Mouse (Mus musculus) CH12.LX (cell line): ENCODE measurements around the gene Slc9a3r1. TPM values are rescaled to one million over a fixed set of nuclear protein-coding genes. Genes with fewer than 3 reads are reported as not detected.

Experiments used
- DNase-seq: peaks from one replicate; pipeline ENCODE4 v3.0.0-alpha.2; 2013; ENCODE audit errors: extremely low read depth
- H3K27ac ChIP-seq: 2 replicates; pipeline ENCODE4 v1.5.1; 2012; ENCODE audit warnings: low read depth, mild to moderate bottlenecking, control low read depth, moderate library complexity; ENCODE audit not compliant: insufficient read depth
- H3K27me3 ChIP-seq: replicated peaks from 2 replicates; pipeline ENCODE3; 2012; ENCODE audit warnings: inconsistent platforms
- H3K36me3 ChIP-seq, 2 experiments: replicated peaks in 1 of 2; 2 replicates each; pipeline versions ENCODE3 to v1.6.1; 2012; ENCODE audit warnings: inconsistent platforms in 1 of 2, low read length in 1 of 2, mild to moderate bottlenecking in 1 of 2, mixed read lengths in 1 of 2, moderate library complexity in 1 of 2; ENCODE audit not compliant: control insufficient read depth in 1 of 2, insufficient read depth in 1 of 2
- H3K4me1 ChIP-seq, 2 experiments: 2 replicates each; pipeline ENCODE4 v1.6.1; 2012; ENCODE audit warnings: inconsistent platforms in 1 of 2, moderate library complexity in 1 of 2; ENCODE audit not compliant: insufficient read depth in 2 of 2, control insufficient read depth in 1 of 2
- H3K4me2 ChIP-seq: 2 replicates; pipeline ENCODE4 v1.6.1; 2012; ENCODE audit warnings: low read depth, mild to moderate bottlenecking, control low read depth; ENCODE audit not compliant: poor library complexity, insufficient read depth, severe bottlenecking
- H3K4me3 ChIP-seq, 3 experiments: fragments of 150-350 bp in 1 of 3; sonication (generic) in 1 of 3; replicated peaks in 1 of 3; 2 replicates each; pipeline versions ENCODE3 to v1.5.1; 2011 to 2012; ENCODE audit warnings: low read depth in 2 of 3, low read length in 2 of 3, mild to moderate bottlenecking in 2 of 3, moderate library complexity in 2 of 3, control low read depth in 1 of 3, improper control_type of control experiment in 1 of 3, inconsistent platforms in 1 of 3, mixed read lengths in 1 of 3; ENCODE audit not compliant: poor library complexity in 1 of 3
- H3K79me2 ChIP-seq: replicated peaks from 2 replicates; pipeline ENCODE4 v1.6.1; 2012; ENCODE audit warnings: mild to moderate bottlenecking, moderate library complexity; ENCODE audit not compliant: control insufficient read depth, poor library complexity, insufficient read depth, severe bottlenecking; ENCODE audit errors: extremely low read depth
- H3K9ac ChIP-seq: 2 replicates; pipeline ENCODE4 v1.6.1; 2012; ENCODE audit warnings: low read depth, mild to moderate bottlenecking, control low read depth, moderate library complexity; ENCODE audit not compliant: insufficient read depth
- H3K9me3 ChIP-seq: replicated peaks from 2 replicates; pipeline ENCODE3; 2012; ENCODE audit warnings: low read length, inconsistent platforms, mixed read lengths
- CHD1 ChIP-seq: IDR thresholded peaks from 2 replicates; pipeline ENCODE4 v1.6.1; 2012; ENCODE audit warnings: low read depth, low read length, improper control_type of control experiment, inconsistent platforms
- CTCF ChIP-seq, 2 experiments: IDR thresholded peaks in 1 of 2; conservative IDR thresholded peaks in 1 of 2; 2 replicates each; pipeline ENCODE4 v1.5.1; 2011 to 2012; ENCODE audit warnings: low read depth in 2 of 2, low read length in 2 of 2, improper control_type of control experiment in 1 of 2, inconsistent platforms in 1 of 2, mild to moderate bottlenecking in 1 of 2, moderate library complexity in 1 of 2
- E2F4 ChIP-seq: IDR thresholded peaks from 2 replicates; pipeline ENCODE4 v1.6.1; 2011; ENCODE audit warnings: low read depth, low read length, improper control_type of control experiment; ENCODE audit not compliant: insufficient replicate concordance
- ELF1 ChIP-seq: IDR thresholded peaks from 2 replicates; pipeline ENCODE4 v1.6.1; 2014; ENCODE audit warnings: low read depth, mild to moderate bottlenecking, inconsistent platforms, low read length, improper control_type of control experiment
- ETS1 ChIP-seq: conservative IDR thresholded peaks from 2 replicates; pipeline ENCODE4 v1.6.1; 2012; ENCODE audit warnings: low read depth, mild to moderate bottlenecking, inconsistent platforms, low read length, improper control_type of control experiment, moderate library complexity
- GABPA ChIP-seq: IDR thresholded peaks from 2 replicates; pipeline ENCODE4 v1.6.1; 2012; ENCODE audit warnings: low read depth, low read length, improper control_type of control experiment, inconsistent platforms; ENCODE audit not compliant: insufficient replicate concordance
- IRF4 ChIP-seq: IDR thresholded peaks from 2 replicates; pipeline ENCODE4 v1.6.1; 2014; ENCODE audit warnings: low read depth, mild to moderate bottlenecking, inconsistent platforms, low read length, improper control_type of control experiment
- JUND ChIP-seq: conservative IDR thresholded peaks from 2 replicates; pipeline ENCODE4 v1.6.1; 2011; ENCODE audit warnings: low read depth, low read length, improper control_type of control experiment
- MAX ChIP-seq: IDR thresholded peaks from 2 replicates; pipeline ENCODE4 v1.6.1; 2011; ENCODE audit warnings: low read length, improper control_type of control experiment
- MEF2A ChIP-seq: IDR thresholded peaks from 2 replicates; pipeline ENCODE4 v1.6.1; 2014; ENCODE audit warnings: low read depth, mild to moderate bottlenecking, inconsistent platforms, low read length, improper control_type of control experiment, borderline replicate concordance
- MXI1 ChIP-seq: IDR thresholded peaks from 2 replicates; pipeline ENCODE4 v1.6.1; 2011; ENCODE audit warnings: mild to moderate bottlenecking, low read depth, low read length, improper control_type of control experiment
- NELFE ChIP-seq: IDR thresholded peaks from 2 replicates; pipeline ENCODE4 v1.6.1; 2011; ENCODE audit warnings: low read depth, low read length, improper control_type of control experiment
- PAX5 ChIP-seq: IDR thresholded peaks from 2 replicates; pipeline ENCODE4 v1.6.1; 2012; ENCODE audit warnings: low read length, inconsistent platforms, mixed read lengths
- POLR2AphosphoS2 ChIP-seq: IDR thresholded peaks from 2 replicates; pipeline ENCODE4 v1.6.1; 2011; ENCODE audit warnings: low read depth, low read length, improper control_type of control experiment
- RCOR1 ChIP-seq: conservative IDR thresholded peaks from 2 replicates; pipeline ENCODE4 v1.6.1; 2012; ENCODE audit warnings: low read depth, mild to moderate bottlenecking, inconsistent platforms, low read length, improper control_type of control experiment
- SMC3 ChIP-seq: IDR thresholded peaks from 2 replicates; pipeline ENCODE4 v1.6.1; 2011; ENCODE audit warnings: low read depth, low read length, improper control_type of control experiment
- TBP ChIP-seq: conservative IDR thresholded peaks from 2 replicates; pipeline ENCODE4 v1.6.1; 2011; ENCODE audit warnings: low read depth, low read length, improper control_type of control experiment
- USF1 ChIP-seq: IDR thresholded peaks from 2 replicates; pipeline ENCODE4 v1.6.1; 2014; ENCODE audit warnings: low read depth, mild to moderate bottlenecking, inconsistent platforms, low read length, improper control_type of control experiment
- ZKSCAN1 ChIP-seq: IDR thresholded peaks from 2 replicates; pipeline ENCODE4 v1.6.1; 2012; ENCODE audit warnings: low read depth, inconsistent platforms, low read length, improper control_type of control experiment, borderline replicate concordance
- ZNF384 ChIP-seq: IDR thresholded peaks from 2 replicates; pipeline ENCODE4 v1.6.1; 2012; ENCODE audit warnings: low read depth, low read length, improper control_type of control experiment, inconsistent platforms
- dilution Hi-C: fragments of 300-500 bp; cut with MboI; formaldehyde crosslinking; loops from 2 replicates; pipeline ENCODE4 v1.14.3; 2020; ENCODE audit warnings: low sequenced_read_pairs; ENCODE audit not compliant: extremely low pct_unique_long_range_greater_than_20kb, extremely low pct_ligation_motif_present
- in situ Hi-C: fragments of 300-500 bp; cut with MboI; formaldehyde crosslinking; loops from 3 replicates; pipeline ENCODE4 v1.14.3; 2019; ENCODE audit warnings: low sequenced_read_pairs, low pct_ligation_motif_present, low pct_unique_long_range_greater_than_20kb, mixed read lengths
- polyA plus RNA-seq: library from polyadenylated mRNA; unstranded; fragments of >175 nt; gene quantifications from 2 replicates; pipeline ENCODE4 v1.2.1, GENCODE M21; 2012; ENCODE audit warnings: low read depth; ENCODE audit not compliant: insufficient read length
- total RNA-seq, 2 experiments: library from RNA; depleted of rRNA; stranded (reverse); fragments of 300-350 nt in 1 of 2; fragments of >200 nt in 1 of 2; gene quantifications; 2 replicates each; pipeline ENCODE4 v1.2.3; 2012 to 2014

Gene Slc9a3r1
- total and polyA plus RNA-seq, 3 experiments, result 51.9 to 69.0 (median 63.7) TPM

- no peak overlapping the region for H3K9ac ChIP-seq
- in situ Hi-C loops, result loop anchor here (10.0 kb wide), 1 partner anchor 265 kb away; the partner anchor contains the start of gene Armc7
- no peak overlapping the region; the same call in 1 of the 2 replicates for H3K27ac ChIP-seq
- no peaks in the 10 kb centered on the region for H3K9me3 ChIP-seq
- no peak overlapping the region for H3K4me2 ChIP-seq
- no peaks in the 10 kb centered on the region for H3K27me3 ChIP-seq
- TF ChIP-seq RCOR1 (no peak), ETS1 (no peak), E2F4 (no peak), ZKSCAN1 (no peak), NELFE (no peak), CTCF (conservative IDR thresholded peaks at IDR 0.05 in 1 of 2, IDR thresholded peaks at IDR 0.05 in 1 of 2; ENCODE audit: low read depth in 2 of 2, low read length in 2 of 2) (no peak), ZNF384 (no peak)
- H3K79me2 ChIP-seq, result no peaks in the 10 kb centered on the region
- no peak overlapping the region for H3K4me3 ChIP-seq
- dilution Hi-C loops, result no loop called here
- H3K36me3 ChIP-seq, result peaks cover 46 to 94% of the 10 kb centered on the region in 2 experiments
- H3K4me1 ChIP-seq, result peaks cover 4 to 25% of the 10 kb centered on the region in 2 experiments; a peak in 3 of 4 replicates
- DNase-seq, result no peak
These were observed 46.8 kb downstream of the Slc9a3r1 start for GRCm38 (mm10) chr11:115209958-115210357.

GRCm38 (mm10) chr11:115212116-115212515 lies 49.0 kb downstream of the Slc9a3r1 start:
- Histone ChIP-seq H3K9ac (no peak overlapping the region), H3K79me2 (no peaks in the 10 kb centered on the region), H3K27me3 (no peaks in the 10 kb centered on the region), H3K4me2 (no peak overlapping the region), H3K4me3 (no peak overlapping the region), H3K4me1 (peaks cover 4 to 25% of the 10 kb centered on the region in 2 experiments; a peak in 3 of 4 replicates), H3K9me3 (no peaks in the 10 kb centered on the region), H3K36me3 (peaks cover 26 to 88% of the 10 kb centered on the region in 2 experiments), H3K27ac (no peak overlapping the region)
- no peak for DNase-seq
- in situ Hi-C loops (loop anchor here (10.0 kb wide), 1 partner anchor 263 kb away; the partner anchor contains the start of gene Armc7), dilution Hi-C loops (no loop called here)
- TF ChIP-seq MXI1, result no peak
- no peak for TF ChIP-seq MEF2A
- TF ChIP-seq POLR2AphosphoS2, result no peak
- TF ChIP-seq JUND, result no peak
- TF ChIP-seq CHD1, result no peak
- TF ChIP-seq GABPA, result no peak
- no peak for TF ChIP-seq IRF4
- TF ChIP-seq USF1, result no peak
- TF ChIP-seq ELF1, result no peak
- TF ChIP-seq MAX, result no peak
- TF ChIP-seq ZKSCAN1, result no peak
- TF ChIP-seq NELFE, result no peak
- no peak for TF ChIP-seq PAX5
- TF ChIP-seq SMC3, result no peak
- no peak for TF ChIP-seq TBP
